Mouse (Mus musculus) midbrain, embryonic 13.5 days (tissue): ENCODE results near the gene Ngdn. TPM values are rescaled to one million over a fixed set of nuclear protein-coding genes. Genes with fewer than 3 reads are reported as not detected.
"Not testable (repeated sequence)": the region's sequence is repeated elsewhere in the genome, so short reads cannot be mapped to it uniquely, and the experiment has no call there.

Experiments used
- ATAC-seq: fragments of 200-750 bp; cut with Nextera tagmentation; 2 replicates; pipeline ENCODE4 v1.8.0; 2017; ENCODE audit warnings: mild to moderate bottlenecking, moderate TSS enrichment, moderate library complexity
- H3K27ac ChIP-seq: fragments of 300-500 bp; sonication (generic); 2 replicates; pipeline ENCODE4 v1.5.1; 2015; ENCODE audit warnings: inconsistent platforms, mild to moderate bottlenecking, moderate library complexity
- H3K27me3 ChIP-seq: fragments of 300-500 bp; sonication (generic); 2 replicates; pipeline ENCODE4 v1.6.1; 2015; ENCODE audit warnings: mild to moderate bottlenecking, inconsistent platforms
- H3K36me3 ChIP-seq: fragments of 300-500 bp; sonication (generic); 2 replicates; pipeline ENCODE4 v1.6.1; 2015; ENCODE audit warnings: mild to moderate bottlenecking, inconsistent platforms
- H3K4me1 ChIP-seq: fragments of 300-500 bp; sonication (generic); replicated peaks from 2 replicates; pipeline ENCODE4 v1.6.1; 2015; ENCODE audit warnings: inconsistent platforms
- H3K4me2 ChIP-seq: fragments of 300-500 bp; sonication (generic); replicated peaks from 2 replicates; pipeline ENCODE4 v1.6.1; 2015; ENCODE audit warnings: moderate library complexity, mild to moderate bottlenecking, inconsistent platforms
- H3K4me3 ChIP-seq: fragments of 300-500 bp; sonication (generic); replicated peaks from 2 replicates; pipeline ENCODE4 v1.5.1; 2015; ENCODE audit warnings: mild to moderate bottlenecking, inconsistent platforms
- H3K9ac ChIP-seq: fragments of 300-500 bp; sonication (generic); replicated peaks from 2 replicates; pipeline ENCODE4 v1.6.1; 2015; ENCODE audit warnings: mild to moderate bottlenecking, inconsistent platforms
- H3K9me3 ChIP-seq: fragments of 300-500 bp; sonication (generic); 2 replicates; pipeline ENCODE4 v1.6.1; 2016; ENCODE audit warnings: mild to moderate bottlenecking, inconsistent platforms
- WGBS: fragments of 180-500 bp; shearing (Covaris S2); methylation state at CpG from one replicate; pipeline ENCODE4 v1.1.7; 2015; 5-methylcytosine and 5-hydroxymethylcytosine counted together
- polyA plus RNA-seq: library from polyadenylated mRNA; unstranded; fragments of >200 nt; fragmentation: Nextera tagmentation; extraction: Ambion mirVana; gene quantifications from 2 replicates; pipeline ENCODE4 v1.2.1, GENCODE M21; 2015

Ngdn gene
- polyA plus RNA-seq = 60.4 and 62.7 TPM in 2 replicates

DNA sequence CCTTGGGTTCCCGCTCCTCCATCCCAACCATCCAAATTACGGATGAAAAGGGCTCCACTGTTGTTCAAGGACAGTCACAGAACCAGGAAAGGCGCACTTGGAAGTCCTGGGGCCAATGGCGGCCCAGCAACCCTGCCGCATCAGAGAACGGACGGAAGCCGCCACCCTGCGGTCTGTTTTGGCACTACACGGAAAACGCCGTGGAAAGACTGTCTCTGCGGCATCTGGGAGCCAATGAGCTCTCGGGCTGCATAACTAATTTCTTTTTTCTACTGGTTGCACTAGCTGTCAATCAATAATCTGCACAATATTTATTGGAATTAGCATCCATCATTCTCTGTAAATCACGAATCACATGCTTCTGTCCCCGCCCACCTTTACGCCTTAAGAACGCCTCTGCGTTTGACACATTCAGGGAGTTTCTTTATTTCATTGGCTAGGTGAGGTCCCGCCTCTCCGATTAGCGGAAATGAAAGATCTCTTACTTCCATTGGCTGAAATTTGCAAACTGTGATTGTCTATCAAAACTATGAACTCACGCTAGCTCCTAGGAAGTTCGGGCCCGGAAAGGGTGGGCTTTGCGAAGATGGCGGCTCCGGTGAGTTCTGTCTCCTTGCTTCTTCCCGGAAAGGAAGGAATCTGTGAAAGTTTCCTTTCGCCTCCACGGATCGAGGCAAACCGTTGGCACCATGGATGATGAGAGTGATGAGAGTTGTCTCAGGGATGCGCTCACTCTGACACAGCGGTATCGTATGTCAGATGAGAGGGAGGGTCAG is at the start of gene Ngdn:
Gene Ngdn (plus strand): TSS at position 464 of the 776 bp plus-strand sequence.
- Histone ChIP-seq H3K27ac (peak within 1 kb of the TSS; percentile 94), H3K36me3 (peaks cover 5% of the 10 kb centered on the region; the same call in 1 of the 2 replicates), H3K4me2 (peak within 1 kb of the TSS; percentile 87), H3K4me3 (peak within 1 kb of the TSS; percentile 84), H3K27me3 (no peaks in the 10 kb centered on the region), H3K4me1 (peaks cover 9% of the 10 kb centered on the region), H3K9me3 (peaks cover 2% of the 10 kb centered on the region; the same call in 1 of the 2 replicates), H3K9ac (peak within 1 kb of the TSS; percentile 77)
- under 1% methylated on average over 36 of the region's 36 CpGs for WGBS
- ATAC-seq = peak; percentile 97

DNA sequence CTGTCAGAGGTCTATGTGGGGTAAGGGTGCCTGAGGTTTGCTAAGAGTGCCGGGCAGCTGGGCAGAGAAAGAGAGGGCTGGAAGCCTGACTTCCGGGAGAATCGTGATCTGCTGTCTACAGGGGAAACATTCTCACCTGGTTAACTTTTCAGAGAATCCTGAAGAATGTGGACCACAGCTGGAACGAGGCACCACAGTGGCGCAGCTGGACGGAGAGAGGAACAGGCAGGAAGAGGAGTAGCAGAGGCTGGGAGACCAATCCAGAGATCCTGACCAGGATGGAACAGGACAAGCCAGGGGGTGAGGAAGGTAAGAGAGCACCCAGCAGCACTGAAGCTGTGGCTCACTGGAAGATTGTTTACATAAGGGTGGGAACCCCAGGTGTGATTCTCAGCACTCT is 49.6 kb upstream of the Ngdn start:
- H3K36me3 ChIP-seq = no peaks in the 10 kb centered on the region
- no peak overlapping the region for H3K4me2 ChIP-seq
- no peak overlapping the region for H3K27ac ChIP-seq
- WGBS = 80% methylated on average over 6 of the region's 6 CpGs
- H3K9me3 ChIP-seq = no peaks in the 10 kb centered on the region
- no peak overlapping the region for H3K9ac ChIP-seq
- H3K27me3 ChIP-seq = 0 out of 2 replicates have a peak, but pooled peaks cover 2% of the 10 kb centered on the region
- H3K4me1 ChIP-seq = no peaks in the 10 kb centered on the region
- ATAC-seq = no peak
- H3K4me3 ChIP-seq = no peak overlapping the region

DNA sequence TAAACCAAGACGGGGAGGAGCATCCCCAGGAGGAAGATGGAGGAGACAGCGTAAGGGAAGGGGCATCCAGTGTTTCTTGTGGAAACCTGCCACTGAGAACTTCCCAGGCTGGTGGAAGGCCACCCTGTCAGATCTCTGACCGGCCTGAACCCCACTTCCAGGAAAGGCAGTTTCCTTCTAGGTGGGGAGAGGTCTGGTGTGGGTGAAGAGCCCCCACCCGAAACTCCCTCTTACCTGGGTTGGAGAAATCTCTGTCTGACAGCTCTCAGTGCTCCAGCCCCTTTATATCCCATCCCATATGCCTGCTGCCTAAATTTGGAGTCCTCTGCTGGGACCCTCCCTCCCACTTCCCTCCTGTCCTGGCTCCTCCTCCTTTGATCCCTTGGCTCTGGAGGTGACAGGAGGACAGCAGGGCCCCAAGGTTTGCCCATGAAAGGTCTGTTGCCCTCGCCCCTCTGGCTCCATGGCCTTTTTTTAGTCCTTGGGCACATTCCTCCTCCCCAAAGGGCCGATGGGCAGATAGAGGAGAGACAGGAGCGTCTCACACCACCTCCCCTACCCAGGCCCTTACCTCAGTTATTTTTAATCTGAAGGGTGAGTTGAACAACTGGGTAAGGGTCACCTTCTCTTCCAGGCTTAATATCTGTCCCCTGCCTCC is 48.8 kb upstream of the Ngdn start, which contains the start of gene Myh6:
Gene Myh6 (minus strand): TSS at position 608 of the 658 bp plus-strand sequence.
- 83% methylated on average over 7 of the region's 7 CpGs for WGBS
- Histone ChIP-seq H3K4me3 (no peak within 1 kb of the TSS), H3K27ac (no peak within 1 kb of the TSS), H3K9me3 (no peaks in the 10 kb centered on the region), H3K9ac (no peak within 1 kb of the TSS), H3K36me3 (no peaks in the 10 kb centered on the region), H3K4me1 (no peaks in the 10 kb centered on the region), H3K4me2 (no peak within 1 kb of the TSS), H3K27me3 (0 out of 2 replicates have a peak, but pooled peaks cover 2% of the 10 kb centered on the region)
- no peak for ATAC-seq

DNA sequence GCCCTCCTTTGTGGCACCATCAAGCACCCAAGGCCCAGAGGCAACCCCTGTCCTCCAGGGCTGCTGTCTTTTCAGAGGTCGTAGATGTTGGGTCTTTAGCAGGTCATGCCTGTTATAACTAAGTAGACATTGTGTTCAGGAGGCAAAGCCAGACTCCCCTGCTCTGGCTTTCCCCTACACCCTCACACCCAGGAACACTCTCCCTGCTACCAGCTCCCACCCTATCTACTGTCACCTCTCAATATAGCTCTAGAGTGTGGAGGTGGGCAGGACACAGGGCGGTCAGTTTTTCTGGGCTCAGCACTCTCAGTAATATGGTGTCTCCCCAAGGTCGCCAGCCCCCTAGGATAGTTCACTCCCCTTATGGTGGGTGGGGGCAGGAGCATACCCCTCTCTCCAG is 47.4 kb upstream of the Ngdn start:
- Histone ChIP-seq H3K36me3 (no peaks in the 10 kb centered on the region), H3K9ac (no peak overlapping the region)
- ATAC-seq = no peak

DNA sequence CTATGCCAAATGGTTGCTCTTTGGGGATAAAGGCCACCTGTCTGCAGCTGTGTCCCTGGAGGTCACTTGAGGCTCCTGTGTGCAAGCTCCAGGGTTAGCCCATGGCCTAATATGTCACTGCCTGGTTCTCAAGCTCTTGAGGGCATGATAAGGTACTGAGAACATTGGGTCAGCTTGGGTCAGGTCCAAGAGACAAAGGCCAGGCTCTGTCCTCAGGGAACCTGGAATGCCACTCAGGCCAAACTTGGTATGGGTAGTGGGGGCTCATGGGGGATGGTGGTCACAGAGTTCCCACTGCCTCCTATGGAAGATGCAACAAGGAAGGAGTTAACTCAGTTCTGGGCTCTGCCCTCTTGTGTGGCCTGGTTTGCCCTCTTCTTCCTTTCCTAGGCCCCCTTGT is 46.9 kb upstream of the Ngdn start:
- H3K27me3 ChIP-seq = 0 out of 2 replicates have a peak, but pooled peaks cover 2% of the 10 kb centered on the region
- H3K36me3 ChIP-seq = no peaks in the 10 kb centered on the region
- no peak overlapping the region for H3K9ac ChIP-seq
- H3K4me1 ChIP-seq = no peaks in the 10 kb centered on the region
- no peak overlapping the region for H3K27ac ChIP-seq
- no peak overlapping the region for H3K4me2 ChIP-seq
- H3K4me3 ChIP-seq = no peak overlapping the region
- H3K9me3 ChIP-seq = no peaks in the 10 kb centered on the region
- ATAC-seq = no peak

More for the DNA sequence above, 47.4 kb upstream of the Ngdn start:
- Histone ChIP-seq H3K4me3 (no peak overlapping the region), H3K4me2 (no peak overlapping the region), H3K27ac (no peak overlapping the region), H3K9me3 (no peaks in the 10 kb centered on the region), H3K27me3 (0 out of 2 replicates have a peak, but pooled peaks cover 2% of the 10 kb centered on the region), H3K4me1 (no peaks in the 10 kb centered on the region)
- 95% methylated on average over 3 of the region's 3 CpGs for WGBS

DNA sequence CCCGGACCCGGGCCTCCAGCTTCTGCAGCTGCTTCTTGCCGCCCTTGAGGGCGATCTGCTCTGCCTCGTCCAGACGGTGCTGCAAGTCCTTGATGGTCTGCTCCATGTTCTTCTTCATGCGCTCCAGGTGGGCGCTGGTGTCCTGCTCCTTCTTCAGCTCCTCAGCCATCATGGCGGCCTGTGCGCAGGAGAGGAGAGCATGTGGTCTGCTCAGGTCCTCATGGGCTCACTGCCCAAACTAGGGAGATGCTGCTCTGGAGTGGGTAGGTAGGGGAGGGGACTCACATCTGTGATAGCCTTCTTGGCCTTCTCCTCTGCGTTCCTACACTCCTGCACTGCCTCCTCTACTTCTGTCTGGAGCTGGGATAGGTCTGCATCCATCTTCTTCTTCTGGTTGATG is 42.5 kb upstream of the Ngdn start:
- not testable (repeated sequence) for H3K9ac ChIP-seq, ATAC-seq, H3K27ac ChIP-seq, H3K4me3 ChIP-seq, H3K4me2 ChIP-seq, H3K9me3 ChIP-seq, H3K27me3 ChIP-seq, H3K36me3 ChIP-seq
- WGBS = 96% methylated on average over 7 of the region's 11 CpGs
- H3K4me1 ChIP-seq = peaks cover 12% of the 10 kb centered on the region

DNA sequence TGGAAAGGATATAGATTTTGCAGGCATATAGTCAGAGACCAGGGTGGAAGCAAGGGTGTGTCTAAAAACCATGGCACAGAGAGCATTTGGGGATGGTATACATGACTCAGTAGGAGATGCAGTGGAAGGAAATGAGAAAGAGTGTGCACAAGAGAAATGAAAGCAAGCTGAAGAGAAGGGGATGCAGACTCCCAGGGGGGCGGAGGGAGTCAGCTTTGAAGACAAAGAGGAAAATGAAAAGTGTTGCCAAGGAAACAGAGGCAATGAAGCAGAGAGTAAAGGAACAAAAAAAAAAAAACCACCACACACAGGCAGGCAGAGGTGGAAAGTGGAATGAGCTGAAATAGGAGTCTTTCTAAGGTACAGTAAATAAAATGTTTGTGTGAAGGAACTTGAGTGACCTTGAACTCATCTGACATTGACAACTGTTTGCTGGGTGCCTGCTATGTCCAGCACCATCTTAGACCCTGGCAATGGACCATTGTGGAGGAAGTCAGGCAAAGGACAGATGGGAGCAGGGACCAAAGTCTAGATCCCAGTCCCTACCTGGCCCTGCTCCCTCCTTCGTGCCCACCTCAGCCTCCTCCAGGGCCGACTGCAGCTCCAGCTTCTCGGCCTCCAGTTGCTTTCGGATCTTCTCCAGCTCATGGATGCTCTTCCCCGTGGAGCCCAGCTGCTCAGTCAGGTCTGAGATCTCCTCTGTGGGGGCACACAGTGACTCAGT is 41.0 kb upstream of the Ngdn start:
- H3K4me3 ChIP-seq = no peak overlapping the region
- no peak overlapping the region for H3K4me2 ChIP-seq
- no peaks in the 10 kb centered on the region for H3K36me3 ChIP-seq
- H3K27me3 ChIP-seq = 0 out of 2 replicates have a peak, but pooled peaks cover 2% of the 10 kb centered on the region
- peak; percentile 25; the same call in 1 of the 2 replicates for ATAC-seq
- peak overlapping the region; percentile 80 for H3K27ac ChIP-seq
- no peaks in the 10 kb centered on the region for H3K9me3 ChIP-seq
- WGBS = 70% methylated on average over 6 of the region's 6 CpGs
- H3K4me1 ChIP-seq = peaks cover 12% of the 10 kb centered on the region
- no peak overlapping the region for H3K9ac ChIP-seq

DNA sequence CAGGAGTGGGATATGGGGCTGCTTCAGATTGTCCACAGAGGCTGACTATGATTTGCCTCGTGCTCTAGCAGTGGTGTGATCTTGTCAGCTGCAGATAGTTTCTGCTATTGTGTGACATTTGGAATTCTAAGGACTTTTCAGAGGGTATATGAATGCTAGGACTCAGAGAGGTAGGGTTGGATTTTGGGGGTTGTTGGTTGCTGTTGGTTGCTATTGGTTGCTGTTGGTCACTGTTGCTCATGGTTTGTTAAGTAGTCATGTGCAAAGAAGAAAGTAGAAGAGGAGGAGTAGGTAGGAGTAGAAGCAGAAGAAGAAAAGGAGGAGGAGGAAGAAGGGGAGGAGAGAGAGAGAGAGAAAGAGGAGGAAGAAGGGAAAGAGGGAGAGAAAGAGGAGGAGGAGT is 38.6 kb upstream of the Ngdn start, which contains the start of gene Gm17428:
Gene Gm17428 (plus strand): TSS at position 301 of the 400 bp plus-strand sequence.
- ATAC-seq = no peak
- H3K4me2 ChIP-seq = no peak within 1 kb of the TSS
- no peaks in the 10 kb centered on the region for H3K27me3 ChIP-seq
- WGBS = 73% methylated on average over 1 of the region's 1 CpGs
- H3K36me3 ChIP-seq = no peaks in the 10 kb centered on the region
- no peak within 1 kb of the TSS for H3K9ac ChIP-seq
- no peak within 1 kb of the TSS for H3K27ac ChIP-seq
- no peaks in the 10 kb centered on the region for H3K9me3 ChIP-seq
- H3K4me3 ChIP-seq = no peak within 1 kb of the TSS
- H3K4me1 ChIP-seq = peaks cover 12% of the 10 kb centered on the region

DNA sequence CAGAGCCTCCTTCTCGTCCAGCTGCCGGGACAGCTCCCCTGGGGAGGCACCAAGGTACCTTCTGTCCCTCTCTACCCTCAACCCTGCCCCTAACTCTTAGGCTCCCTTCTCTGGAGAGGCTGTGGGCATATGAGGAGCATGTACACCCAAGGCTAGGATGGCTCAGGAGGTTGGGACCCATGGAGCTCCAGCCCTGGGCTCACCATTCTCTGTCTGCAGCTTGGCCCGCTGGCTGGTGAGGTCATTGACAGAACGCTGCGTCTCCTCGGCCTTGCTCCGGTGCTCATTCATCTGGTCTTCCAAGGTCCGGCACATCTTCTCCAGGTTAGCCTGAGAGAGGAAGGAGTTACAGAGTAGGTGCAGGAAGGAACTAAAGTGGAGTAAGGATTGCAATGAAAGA is 36.6 kb upstream of the Ngdn start:
- no peaks in the 10 kb centered on the region for H3K27me3 ChIP-seq
- no peak overlapping the region for H3K4me3 ChIP-seq
- no peaks in the 10 kb centered on the region for H3K9me3 ChIP-seq
- no peaks in the 10 kb centered on the region for H3K36me3 ChIP-seq
- no peak overlapping the region for H3K9ac ChIP-seq
- peaks cover 10% of the 10 kb centered on the region for H3K4me1 ChIP-seq
- WGBS = 87% methylated on average over 8 of the region's 8 CpGs
- H3K27ac ChIP-seq = no peak overlapping the region
- no peak for ATAC-seq
- no peak overlapping the region for H3K4me2 ChIP-seq

DNA sequence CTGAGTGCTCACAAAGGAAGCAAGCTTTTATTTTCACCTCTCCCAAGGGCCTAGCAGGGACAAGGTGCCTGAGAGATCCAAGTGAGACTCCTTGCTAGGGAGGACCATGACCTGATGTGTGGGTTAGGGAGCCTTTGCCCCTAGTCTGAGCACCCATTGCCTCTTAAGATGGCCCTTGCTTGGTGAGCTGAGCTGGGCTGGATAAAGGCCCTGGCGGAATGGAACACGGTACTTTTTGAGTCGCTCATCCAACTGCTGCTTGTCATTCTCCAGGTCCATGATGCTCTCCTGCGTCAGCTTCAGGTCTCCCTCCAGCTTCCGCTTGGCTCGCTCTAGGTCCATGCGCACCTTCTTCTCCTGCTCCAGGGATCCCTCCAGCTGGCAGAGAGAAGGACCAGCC is 33.3 kb upstream of the Ngdn start:
- Histone ChIP-seq H3K9ac (no peak overlapping the region), H3K36me3 (no peaks in the 10 kb centered on the region), H3K27me3 (no peaks in the 10 kb centered on the region), H3K4me3 (no peak overlapping the region), H3K4me1 (no peaks in the 10 kb centered on the region), H3K4me2 (no peak overlapping the region), H3K27ac (no peak overlapping the region), H3K9me3 (no peaks in the 10 kb centered on the region)
- 95% methylated on average over 7 of the region's 7 CpGs for WGBS
- no peak for ATAC-seq

DNA sequence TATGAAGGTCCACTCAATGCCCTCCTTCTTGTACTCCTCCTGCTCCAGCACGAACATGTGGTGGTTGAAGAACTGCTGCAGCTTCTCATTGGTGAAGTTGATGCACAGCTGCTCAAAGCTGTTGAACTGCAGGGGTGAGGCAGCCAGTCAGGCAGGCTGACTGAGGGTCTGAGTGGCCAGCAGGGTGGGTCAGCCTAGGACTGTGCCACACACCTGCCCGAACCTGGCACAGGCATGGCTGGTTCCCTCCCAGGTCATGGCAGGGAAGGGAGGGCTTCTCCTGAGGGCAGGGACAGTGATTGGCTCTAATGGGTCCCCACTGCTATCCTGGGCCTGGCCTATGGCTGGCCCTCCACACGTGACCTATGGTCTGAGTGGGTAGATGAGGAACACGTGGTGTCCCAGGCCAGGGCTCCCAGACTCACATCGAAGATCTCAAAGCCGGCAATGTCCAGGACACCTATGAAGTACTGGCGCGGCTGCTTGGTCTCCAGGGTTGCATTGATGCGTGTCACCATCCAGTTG is 26.8 kb upstream of the Ngdn start:
- not testable (repeated sequence) for H3K4me3 ChIP-seq, H3K4me1 ChIP-seq, H3K9ac ChIP-seq, H3K27me3 ChIP-seq, H3K36me3 ChIP-seq, H3K9me3 ChIP-seq, H3K27ac ChIP-seq, ATAC-seq, H3K4me2 ChIP-seq
- 92% methylated on average over 9 of the region's 9 CpGs for WGBS
